Comparison of ENCODE assay signal across 26 mouse cellular contexts in genomic region chr16:24636894-24637293, GRCm38 (mm10).
A peak's percentile ranks its signal among the peaks of the same experiment; 100 is the strongest.
DNase-seq lines count a peak whose midpoint lies in the region; ATAC-seq and TF ChIP-seq lines count a peak whose summit lies in the region.
"Had no signal": no experiment of that assay in that cellular context is flagged by ENCODE, and none has a peak within 500 bp of the region (broad histone marks: within the 10 kb centered on the region; RNA-seq: fewer than 3 reads in every experiment).

No protein-coding gene starts in this region.

- H3K27me3 ChIP-seq in midbrain, embryonic 11.5 days (ENCODE audit: control insufficient read depth, insufficient read depth, low read length), result peaks cover 31% of the 10 kb centered on the region
- H3K27me3 ChIP-seq in midbrain, embryonic 14.5 days (ENCODE audit: control insufficient read depth, insufficient read depth, low read length), result peaks cover 7% of the 10 kb centered on the region
- H3K27me3 ChIP-seq: CH12.LX; heart, embryonic 13.5 days had no signal

- no peak overlapping the region for H3K9ac ChIP-seq in midbrain, embryonic 11.5 days (ENCODE audit: low read length)
- no peak overlapping the region for H3K9ac ChIP-seq in midbrain, embryonic 14.5 days (replicated peaks; ENCODE audit: low read length)
- H3K9ac ChIP-seq: forebrain, postnatal 0 days; heart, embryonic 13.5 days; hindbrain, embryonic 14.5 days had no signal

- 77% methylated on average over 2 of the region's 2 CpGs for WGBS in midbrain, embryonic 11.5 days
- 51% methylated on average over 2 of the region's 2 CpGs for WGBS in midbrain, embryonic 14.5 days

- no peaks in the 10 kb centered on the region for H3K36me3 ChIP-seq in midbrain, embryonic 11.5 days (ENCODE audit: control insufficient read depth, insufficient read depth, low read length)
- H3K36me3 ChIP-seq in midbrain, embryonic 14.5 days (ENCODE audit: control insufficient read depth, insufficient read depth, low read length), result no peaks in the 10 kb centered on the region
- H3K36me3 ChIP-seq: G1E had no signal

- H3K4me1 ChIP-seq in midbrain, embryonic 11.5 days (ENCODE audit: control insufficient read depth, insufficient read depth, low read length), result no peaks in the 10 kb centered on the region
- peaks cover 3% of the 10 kb centered on the region; the same call in 1 of the 2 replicates for H3K4me1 ChIP-seq in midbrain, embryonic 14.5 days (ENCODE audit: control insufficient read depth, insufficient read depth, low read length)
- H3K4me1 ChIP-seq: heart, embryonic 10.5 days had no signal

- TF ChIP-seq CTCF in brain, embryonic 14.5 days (IDR thresholded peaks at IDR 0.05; ENCODE audit: borderline replicate concordance, extremely low read depth, insufficient read depth, insufficient read length), result no peak

- TF ChIP-seq POLR2A in brain, embryonic 14.5 days (IDR thresholded peaks at IDR 0.05; ENCODE audit: borderline replicate concordance, extremely low read depth, insufficient read depth, insufficient read length, poor library complexity, severe bottlenecking), result no peak

- peak; percentile 62 for DNase-seq in midbrain, embryonic 11.5 days (ENCODE audit: low spot score, missing footprints)
- no peak for DNase-seq in midbrain, embryonic 14.5 days
- DNase-seq in brain, embryonic 14.5 days (ENCODE audit: low read depth), result peak; percentile 18
- peak; percentile 50 for DNase-seq in retina, embryonic 14.5 days (ENCODE audit: low spot score)
- no peak for DNase-seq in lung, postnatal 10 days
- no peak for DNase-seq in natural killer cell, adult 2 months (ENCODE audit: low spot score in 2 of 2)
- no peak for DNase-seq in lung, adult 18-20 months
- DNase-seq: adrenal gland, adult 2 months; adrenal gland, postnatal 14 days; B cell, adult 2 months; cerebellum, adult 18-20 months; cerebellum, adult 9-10 months; cerebellum, postnatal 14 days; forebrain, postnatal 0 days; gastrocnemius, adult 2 months; gastrocnemius, postnatal 14 days; heart, adult 18-20 months; heart, postnatal 14 days; heart, postnatal 4 days had no signal

- no peak overlapping the region for H3K27ac ChIP-seq in midbrain, embryonic 11.5 days (ENCODE audit: low read depth, low read length)
- no peak overlapping the region for H3K27ac ChIP-seq in midbrain, embryonic 14.5 days (replicated peaks; ENCODE audit: low read depth, low read length)
- H3K27ac ChIP-seq: gastrocnemius, adult 2 months; heart, embryonic 10.5 days; heart, embryonic 13.5 days; hindbrain, embryonic 14.5 days; hindbrain, postnatal 0 days had no signal

- ATAC-seq in midbrain, embryonic 11.5 days (ENCODE audit: low FRiP score), result no peak
- no peak for ATAC-seq in midbrain, embryonic 14.5 days (ENCODE audit: low FRiP score, low TSS enrichment)
- ATAC-seq: forebrain, embryonic 14.5 days; forebrain, postnatal 0 days; hindbrain, postnatal 0 days had no signal

- no peak overlapping the region for H3K4me2 ChIP-seq in midbrain, embryonic 11.5 days
- H3K4me2 ChIP-seq in midbrain, embryonic 14.5 days (ENCODE audit: low read length), result no peak overlapping the region
- H3K4me2 ChIP-seq: heart, embryonic 13.5 days; hindbrain, embryonic 14.5 days had no signal

- no peaks in the 10 kb centered on the region for H3K9me3 ChIP-seq in midbrain, embryonic 11.5 days (ENCODE audit: control insufficient read depth, low read length)
- no peaks in the 10 kb centered on the region for H3K9me3 ChIP-seq in midbrain, embryonic 14.5 days (ENCODE audit: control insufficient read depth, low read length)
- H3K9me3 ChIP-seq: heart, embryonic 10.5 days; heart, embryonic 13.5 days had no signal

- H3K4me3 ChIP-seq in midbrain, embryonic 11.5 days (ENCODE audit: low read depth, low read length), result no peak overlapping the region
- H3K4me3 ChIP-seq in midbrain, embryonic 14.5 days (replicated peaks; ENCODE audit: low read depth, low read length), result no peak overlapping the region
- H3K4me3 ChIP-seq: gastrocnemius, adult 2 months; heart, embryonic 10.5 days; heart, embryonic 13.5 days had no signal

Comparison
In these comparisons a context has a peak if more than half of its experiments do, and no peak if none do; other contexts are left out.
1. DNase-seq: peak in midbrain, embryonic 11.5 days (single experiment), brain, embryonic 14.5 days (single experiment) and retina, embryonic 14.5 days (single experiment); none in midbrain, embryonic 14.5 days (single experiment), lung, postnatal 10 days (single experiment), natural killer cell, adult 2 months (0 of 2) and lung, adult 18-20 months (0 of 2).